Mouse (Mus musculus) bone marrow, adult 2 months (tissue): ENCODE results near the gene Hist1h1c. TPM values are rescaled to one million over a fixed set of nuclear protein-coding genes. Genes with fewer than 3 reads are reported as not detected.
A peak's percentile ranks its signal among the peaks of the same experiment; 100 is the strongest.

Experiments used
- H3K27ac ChIP-seq: fragments of 200-500 bp; 2 replicates; pipeline ENCODE4 v1.5.1; 2012; ENCODE audit warnings: low read depth, mild to moderate bottlenecking, control low read depth, inconsistent platforms, low read length; ENCODE audit not compliant: control insufficient read depth, poor library complexity, insufficient read depth
- H3K4me1 ChIP-seq: fragments of 200-500 bp; 2 replicates; pipeline ENCODE4 v1.6.1; 2011; ENCODE audit warnings: low read length; ENCODE audit not compliant: control insufficient read depth, insufficient read depth
- H3K4me3 ChIP-seq: fragments of 200-500 bp; replicated peaks from 2 replicates; pipeline ENCODE3; 2011; ENCODE audit warnings: mild to moderate bottlenecking, low read depth, low read length, control low read depth; ENCODE audit not compliant: control insufficient read depth
- CTCF ChIP-seq: fragments of 200-500 bp; IDR thresholded peaks from 2 replicates; pipeline ENCODE4 v1.5.1; 2011; ENCODE audit warnings: low read length, control low read depth; ENCODE audit not compliant: control insufficient read depth, insufficient read depth
- POLR2A ChIP-seq: fragments of 200-500 bp; IDR thresholded peaks from 2 replicates; pipeline ENCODE4 v1.6.1; 2011; ENCODE audit warnings: low read depth, mild to moderate bottlenecking, control low read depth, low read length, borderline replicate concordance; ENCODE audit not compliant: control insufficient read depth
- WGBS: fragments of 180-500 bp; shearing (Covaris S2); methylation state at CpG from one replicate; pipeline ENCODE4 v1.1.7; 2018; 5-methylcytosine and 5-hydroxymethylcytosine counted together
- polyA plus RNA-seq: library from polyadenylated mRNA; stranded (reverse); fragments of >200 nt; gene quantifications from 2 replicates; pipeline ENCODE4 v1.2.4, GENCODE M21; 2011; ENCODE audit warnings: low replicate concordance; ENCODE audit not compliant: missing spikeins, insufficient read depth, insufficient read length

Gene Hist1h1c
- polyA plus RNA-seq, 1 experiment = 108 TPM

- TF ChIP-seq CTCF (0 out of 2 replicates have a peak, but pooled peaks have one; percentile 0), POLR2A (no peak)
- Histone ChIP-seq H3K4me1 (peaks cover 2% of the 10 kb centered on the region; the same call in 1 of the 2 replicates), H3K4me3 (no peak overlapping the region), H3K27ac (no peak overlapping the region)
- 49% methylated on average over 21 of the region's 21 CpGs for WGBS
Observed at GRCm38 (mm10) chr13:23772561-23773313, 34.1 kb downstream of the Hist1h1c start.

- Histone ChIP-seq H3K4me3 (no peak overlapping the region), H3K27ac (no peak overlapping the region), H3K4me1 (peaks cover 2% of the 10 kb centered on the region)
- no peak for TF ChIP-seq CTCF
- TF ChIP-seq POLR2A = no peak
- WGBS = 61% methylated on average over 7 of the region's 7 CpGs
Observed at GRCm38 (mm10) chr13:23778339-23778738, 39.7 kb downstream of the Hist1h1c start.

GRCm38 (mm10) chr13:23779025-23779424, 40.4 kb downstream of the Hist1h1c start:
- no peak overlapping the region for H3K27ac ChIP-seq
- 70% methylated on average over 4 of the region's 4 CpGs for whole genome bisulfite sequencing

More at GRCm38 (mm10) chr13:23779025-23779424, 40.4 kb downstream of the Hist1h1c start:
- Histone ChIP-seq H3K4me1 (peaks cover 2% of the 10 kb centered on the region), H3K4me3 (no peak overlapping the region)
- TF ChIP-seq CTCF = no peak
- TF ChIP-seq POLR2A = no peak

Other genes starting within 250 kb of the Hist1h1c start
- gene Btn2a2, start 250.0 kb upstream of the Hist1h1c start, polyA plus RNA-seq = 0.47 TPM in 1 of 2 replicates, not detected in the other
- 23.3 and 39.5 TPM in 2 replicates for gene Hist1h4h, start 207.8 kb upstream of the Hist1h1c start, polyA plus RNA-seq
- 105 and 151 TPM in 2 replicates for gene Hist1h2af, start 204.9 kb upstream of the Hist1h1c start, polyA plus RNA-seq
- gene Hist1h3g, start 203.4 kb upstream of the Hist1h1c start, polyA plus RNA-seq = 16.1 and 17.7 TPM in 2 replicates
- gene Hist1h2bh, start 195.4 kb upstream of the Hist1h1c start, polyA plus RNA-seq = 6.8 and 11.4 TPM in 2 replicates
- 3.0 and 6.4 TPM in 2 replicates for gene Hist1h3f, start 194.8 kb upstream of the Hist1h1c start, polyA plus RNA-seq
- gene Hist1h4f, start 187.2 kb upstream of the Hist1h1c start, polyA plus RNA-seq = 114 and 284 TPM in 2 replicates
- gene Hist1h1d, start 185.5 kb upstream of the Hist1h1c start, polyA plus RNA-seq = 9.7 and 12.7 TPM in 2 replicates
- gene Hist1h3e, start 176.4 kb upstream of the Hist1h1c start, polyA plus RNA-seq = 5.3 and 12.9 TPM in 2 replicates
- gene Hist1h2ae, start 167.6 kb upstream of the Hist1h1c start, polyA plus RNA-seq = 12.5 and 23.9 TPM in 2 replicates
- 65.5 and 109 TPM in 2 replicates for gene Hist1h2bg, start 167.4 kb upstream of the Hist1h1c start, polyA plus RNA-seq
- gene Hist1h2bf, start 164.6 kb upstream of the Hist1h1c start, polyA plus RNA-seq = 32.4 and 40.5 TPM in 2 replicates
- gene Hist1h2ad, start 164.4 kb upstream of the Hist1h1c start, polyA plus RNA-seq = 2.6 and 4.3 TPM in 2 replicates
- 7.1 and 11.3 TPM in 2 replicates for gene Hist1h3d, start 163.0 kb upstream of the Hist1h1c start, polyA plus RNA-seq
- gene Hist1h4d, start 157.2 kb upstream of the Hist1h1c start, polyA plus RNA-seq = 50.4 and 64.8 TPM in 2 replicates
- 9.2 and 11.8 TPM in 2 replicates for gene Hist1h2be, start 117.7 kb upstream of the Hist1h1c start, polyA plus RNA-seq
- gene Hist1h1e, start 116.2 kb upstream of the Hist1h1c start, polyA plus RNA-seq = 27.6 and 54.3 TPM in 2 replicates
- 2.0 and 3.7 TPM in 2 replicates for gene Hist1h2ac, start 54.9 kb upstream of the Hist1h1c start, polyA plus RNA-seq
- 42.9 and 54.0 TPM in 2 replicates for gene Hist1h2bc, start 54.6 kb upstream of the Hist1h1c start, polyA plus RNA-seq
- gene Hist1h1t, start 43.0 kb upstream of the Hist1h1c start, polyA plus RNA-seq = 3.9 TPM in 1 of 2 replicates, not detected in the other
- 7.1 and 15.1 TPM in 2 replicates for gene Hist1h4c, start 40.4 kb upstream of the Hist1h1c start, polyA plus RNA-seq
- 4.0 and 4.5 TPM in 2 replicates for gene Hfe, start 28.0 kb upstream of the Hist1h1c start, polyA plus RNA-seq
- 42.2 and 62.6 TPM in 2 replicates for gene Hist1h3c, start 6.8 kb downstream of the Hist1h1c start, polyA plus RNA-seq
- gene Hist1h2bb, start 7.9 kb downstream of the Hist1h1c start, polyA plus RNA-seq = 65.7 and 136 TPM in 2 replicates
- 30.3 and 31.4 TPM in 2 replicates for gene Hist1h2ab, start 12.3 kb downstream of the Hist1h1c start, polyA plus RNA-seq
- gene Hist1h3b, start 13.5 kb downstream of the Hist1h1c start, polyA plus RNA-seq = 19.6 TPM in 1 of 2 replicates, not detected in the other
- 275 and 281 TPM in 2 replicates for gene Hist1h4b, start 18.2 kb downstream of the Hist1h1c start, polyA plus RNA-seq
- gene Hist1h4a, start 22.4 kb downstream of the Hist1h1c start, polyA plus RNA-seq = 62.7 and 98.3 TPM in 2 replicates
- 11.4 and 30.9 TPM in 2 replicates for gene Hist1h3a, start 23.6 kb downstream of the Hist1h1c start, polyA plus RNA-seq
- gene Hist1h1a, start 24.9 kb downstream of the Hist1h1c start, polyA plus RNA-seq = 38.3 and 41.6 TPM in 2 replicates
- gene Trim38, start 31.1 kb downstream of the Hist1h1c start, polyA plus RNA-seq = not detected in 2 replicates
- 1.4 TPM in 1 of 2 replicates, not detected in the other for gene Slc17a2, start 68.2 kb downstream of the Hist1h1c start, polyA plus RNA-seq
- 2.9 TPM in 1 of 2 replicates, not detected in the other for gene Slc17a3, start 100.6 kb downstream of the Hist1h1c start, polyA plus RNA-seq
- gene Slc17a1, start 128.9 kb downstream of the Hist1h1c start, polyA plus RNA-seq = not detected in 2 replicates
- gene Slc17a4, start 176.2 kb downstream of the Hist1h1c start, polyA plus RNA-seq = not detected in 2 replicates
- gene Hist1h2ba, start 195.3 kb downstream of the Hist1h1c start, polyA plus RNA-seq = not detected in 2 replicates
- not detected in 2 replicates for gene Hist1h2aa, start 195.7 kb downstream of the Hist1h1c start, polyA plus RNA-seq